Mouse (Mus musculus): ENCODE measurements at regions not wholly inside any gene's neighbourhood (a gene's known extent, or its start where the extent isn't known, plus 50 kb on each side); places are given as distances from the start of the nearest gene placed in this dataset.
"Not testable (repeated sequence)": the region's sequence is repeated elsewhere in the genome, so short reads cannot be mapped to it uniquely, and the experiment has no call there.

DNA sequence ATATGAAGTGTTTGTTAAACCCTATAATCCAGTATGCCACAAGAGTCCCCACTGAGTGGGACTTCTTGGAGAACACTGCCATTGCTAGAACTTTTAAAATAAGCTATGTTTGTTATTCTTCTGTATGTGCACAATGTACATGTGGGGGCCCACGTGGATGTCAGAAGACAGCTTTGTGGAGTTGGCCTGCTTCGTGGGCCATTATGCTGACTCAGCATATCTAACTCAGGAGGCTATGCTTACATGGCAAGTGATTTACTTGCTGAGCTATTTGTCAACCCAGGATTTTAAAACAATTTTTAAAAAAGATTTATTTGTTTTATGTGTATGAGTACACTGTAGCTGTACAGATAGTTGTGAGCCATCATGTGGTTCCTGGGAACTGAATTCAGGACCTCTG is 207.6 kb upstream of the Steap1 start:
- DNase-seq (ENCODE audit: low spot score in 2 of 2), result no peak

GRCm38 (mm10) chr5:5955783-5956182 is 206.7 kb upstream of the Steap1 start:
- DNase-seq (ENCODE audit: low spot score in 2 of 2), result peak; percentile 11 to 42

GRCm38 (mm10) chr5:5925796-5926195 is 176.7 kb upstream of the Steap1 start:
- peak in 1 of 2 experiments; percentile 3 for DNase-seq (ENCODE audit: low spot score in 2 of 2)

DNA sequence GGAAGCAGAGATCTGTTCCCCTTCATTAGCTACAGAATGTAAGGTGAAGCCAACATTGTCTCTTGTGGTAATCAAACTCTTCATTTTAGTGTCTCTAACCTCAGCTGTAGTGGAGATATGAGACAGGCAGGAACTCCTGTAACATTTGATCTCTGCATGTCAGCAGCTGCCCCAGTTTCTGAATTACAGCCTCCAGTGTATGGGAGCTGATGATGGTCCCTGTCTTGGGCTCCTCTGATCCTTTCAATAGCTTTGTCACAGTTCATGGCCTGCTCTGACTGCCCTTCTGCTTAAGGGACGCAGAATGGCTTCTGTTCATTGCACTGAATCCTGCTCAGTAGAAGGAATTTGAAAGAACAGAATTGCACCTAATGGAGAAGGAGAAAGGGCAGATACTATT is 167.3 kb upstream of the Steap1 start:
- DNase-seq (ENCODE audit: low spot score in 2 of 2), result no peak

- no peak for DNase-seq (ENCODE audit: low spot score in 2 of 2)
Observed at GRCm38 (mm10) chr5:5889376-5889775, 140.2 kb upstream of the Steap1 start.

DNA sequence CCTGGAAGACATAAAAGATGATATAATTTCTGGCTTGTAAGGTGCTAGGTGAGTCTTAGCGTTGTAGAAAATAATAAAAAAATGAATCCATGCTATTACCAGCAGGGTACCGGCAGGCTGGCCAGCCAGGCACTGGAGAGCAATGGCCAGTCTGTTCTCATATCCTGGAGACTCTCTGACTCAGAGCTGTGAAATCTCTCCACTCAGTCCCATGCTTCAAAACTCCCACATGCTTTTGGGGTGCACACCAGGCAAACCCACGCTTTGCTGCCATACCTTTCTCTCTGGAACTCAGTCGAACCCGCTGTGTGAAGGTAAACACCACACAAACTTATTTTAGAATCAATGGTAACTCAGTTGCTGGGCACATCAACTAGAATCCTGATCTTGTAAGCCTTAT is 124.3 kb upstream of the Steap1 start:
- DNase-seq (ENCODE audit: low spot score in 2 of 2), result no peak

DNA sequence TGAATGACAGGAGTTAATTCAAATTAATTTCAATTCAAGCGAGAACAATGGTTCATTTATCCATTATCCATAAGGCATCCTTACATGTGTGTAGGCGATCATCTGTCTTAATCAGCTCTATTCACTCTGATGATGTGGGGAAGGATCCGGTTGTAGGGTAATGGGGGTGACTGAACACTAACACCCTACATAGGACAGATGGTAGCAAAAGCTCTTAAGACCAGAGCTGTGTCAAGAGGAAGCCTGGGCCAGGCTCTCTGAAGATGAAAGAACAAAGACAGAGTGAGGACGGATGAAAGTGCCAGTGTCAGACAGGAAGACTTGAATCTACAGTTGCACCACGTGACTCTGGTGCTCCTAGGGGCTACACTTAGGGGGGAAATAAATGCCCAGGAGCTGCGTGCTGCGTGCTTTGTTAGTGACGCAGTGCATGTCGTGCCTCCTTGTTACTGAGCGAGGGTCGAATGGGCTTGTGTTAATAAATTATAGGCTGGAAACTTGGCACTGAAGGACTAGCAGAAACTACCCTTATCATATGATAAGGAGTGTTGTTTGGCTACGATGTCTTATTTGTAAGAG is 107.1 kb upstream of the Steap1 start:
- DNase-seq (ENCODE audit: low spot score in 2 of 2), result no peak

- DNase-seq (ENCODE audit: low spot score in 2 of 2), result peak; percentile 4 to 6
Observed at GRCm38 (mm10) chr5:5845805-5846496, 96.8 kb upstream of the Steap1 start.

DNA sequence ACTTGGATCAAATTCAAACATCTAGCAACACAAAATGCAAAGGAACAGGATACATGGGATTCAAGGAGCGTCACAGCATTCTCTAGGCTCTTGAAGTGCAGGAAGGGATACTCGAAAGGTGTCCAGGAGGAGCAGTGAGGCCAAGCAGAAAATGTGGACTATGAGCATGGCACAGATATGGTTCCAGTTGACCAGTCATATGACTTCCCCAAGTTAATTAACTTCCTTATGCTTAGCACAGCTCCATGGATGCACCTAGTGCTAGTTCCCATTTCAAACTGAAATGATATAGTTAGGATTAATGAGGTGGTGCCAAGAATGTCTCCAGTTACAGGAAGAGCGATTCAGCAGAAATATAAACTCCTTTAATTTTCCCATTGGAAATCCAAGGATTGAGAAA is 95.2 kb upstream of the Steap1 start:
- no peak for DNase-seq (ENCODE audit: low spot score in 2 of 2)

- no peak for DNase-seq (ENCODE audit: low spot score in 2 of 2)
Observed at GRCm38 (mm10) chr5:5838767-5839166, 89.6 kb upstream of the Steap1 start.

DNA sequence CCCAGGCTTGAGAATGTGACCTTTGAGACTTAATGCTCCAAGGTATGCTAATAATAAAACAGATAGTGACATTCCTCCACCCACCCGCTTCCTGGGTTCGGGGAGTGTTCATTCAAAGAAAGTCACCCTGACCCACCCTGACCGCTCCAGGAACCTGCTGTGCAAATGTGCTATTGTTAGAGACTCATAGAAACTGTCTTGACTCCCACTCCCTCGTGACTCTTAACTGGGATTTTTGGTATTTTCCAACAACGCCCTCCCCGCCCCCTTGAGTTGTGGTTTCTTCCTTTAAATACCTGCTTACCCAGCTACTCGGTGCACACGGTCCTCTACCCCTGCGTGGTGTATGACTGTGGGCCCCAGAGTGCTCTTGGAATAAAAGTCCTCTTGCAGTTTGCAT is 73.5 kb upstream of the Steap1 start:
- DNase-seq (ENCODE audit: low spot score in 2 of 2), result not testable (repeated sequence)

All from frontal cortex, postnatal 36 days (tissue).